Mouse (Mus musculus): ENCODE measurements at regions not wholly inside any gene's neighbourhood (a gene's known extent, or its start where the extent isn't known, plus 50 kb on each side); places are given as distances from the start of the nearest gene placed in this dataset.

DNA sequence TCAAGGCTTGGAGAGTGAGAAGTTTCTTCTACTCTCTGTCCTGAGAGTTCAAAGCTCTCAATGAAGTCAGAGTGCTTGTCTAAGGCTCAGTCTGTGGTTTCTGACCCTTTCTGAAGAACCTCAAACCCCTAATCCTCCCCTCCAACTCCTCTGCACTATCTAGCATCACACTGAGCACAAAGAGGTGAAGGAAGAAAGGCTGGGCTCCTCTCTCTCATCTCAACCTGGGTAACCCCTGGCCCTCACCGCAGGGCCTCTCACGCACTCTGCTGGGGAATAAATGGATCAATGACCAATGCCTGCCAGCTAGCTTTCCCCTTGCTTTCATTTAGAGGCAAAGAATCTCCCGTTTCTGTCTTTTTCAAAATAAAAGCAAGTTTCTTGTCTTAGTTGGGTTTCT lies 150.8 kb downstream of the Dad1 start:
- no peak for TF ChIP-seq POLR2A (IDR thresholded peaks at IDR 0.05; ENCODE audit: borderline replicate concordance, extremely low read depth, low read depth, low read length)
- TF ChIP-seq CTCF (IDR thresholded peaks at IDR 0.05; ENCODE audit: insufficient read depth, low read length), result no peak
